Mouse (Mus musculus): ENCODE measurements around the gene Iqcb1.
A peak's percentile ranks its signal among the peaks of the same experiment; 100 is the strongest.

GRCm38 (mm10) chr16:36821474-36821873 is 6.7 kb upstream of the Iqcb1 start:
- TF ChIP-seq SMC3 (IDR thresholded peaks at IDR 0.05; ENCODE audit: low read depth, low read length) = no peak
- peak; percentile 64 for TF ChIP-seq POLR2A (IDR thresholded peaks at IDR 0.05; ENCODE audit: low read depth, low read length)
- TF ChIP-seq CTCF (conservative IDR thresholded peaks at IDR 0.05 in 1 of 2, IDR thresholded peaks at IDR 0.05 in 1 of 2; ENCODE audit: low read depth in 2 of 2, low read length in 2 of 2) = no peak
- TF ChIP-seq MYC (IDR thresholded peaks at IDR 0.05; ENCODE audit: low read depth, low read length) = peak; percentile 78; the same call in 1 of the 2 replicates

Data from CH12.LX (cell line).